Mouse (Mus musculus): Measurements from ENCODE around the gene Scnn1a.

- TF ChIP-seq HCFC1 (IDR thresholded peaks at IDR 0.05; ENCODE audit: borderline replicate concordance, insufficient read depth, low read length) (no peak), ZC3H11A (IDR thresholded peaks at IDR 0.05; ENCODE audit: borderline replicate concordance, low read depth, low read length) (no peak), MAFK (IDR thresholded peaks at IDR 0.05; ENCODE audit: insufficient read depth, low read depth, low read length) (no peak), CHD2 (IDR thresholded peaks at IDR 0.05; ENCODE audit: low read depth, low read length) (no peak), ZNF384 (IDR thresholded peaks at IDR 0.05; ENCODE audit: low read depth, low read length) (no peak)
These were observed 31.0 kb downstream of the Scnn1a start for GRCm38 (mm10) chr6:125351368-125352045.
